Mouse (Mus musculus): ENCODE results near the gene Wdr61. TPM values are rescaled to one million over a fixed set of nuclear protein-coding genes. Genes with fewer than 3 reads are reported as not detected.

Gene Wdr61
- polyA plus RNA-seq (2012; rRNA removed) = 42.2 and 49.7 TPM in 2 replicates

DNA sequence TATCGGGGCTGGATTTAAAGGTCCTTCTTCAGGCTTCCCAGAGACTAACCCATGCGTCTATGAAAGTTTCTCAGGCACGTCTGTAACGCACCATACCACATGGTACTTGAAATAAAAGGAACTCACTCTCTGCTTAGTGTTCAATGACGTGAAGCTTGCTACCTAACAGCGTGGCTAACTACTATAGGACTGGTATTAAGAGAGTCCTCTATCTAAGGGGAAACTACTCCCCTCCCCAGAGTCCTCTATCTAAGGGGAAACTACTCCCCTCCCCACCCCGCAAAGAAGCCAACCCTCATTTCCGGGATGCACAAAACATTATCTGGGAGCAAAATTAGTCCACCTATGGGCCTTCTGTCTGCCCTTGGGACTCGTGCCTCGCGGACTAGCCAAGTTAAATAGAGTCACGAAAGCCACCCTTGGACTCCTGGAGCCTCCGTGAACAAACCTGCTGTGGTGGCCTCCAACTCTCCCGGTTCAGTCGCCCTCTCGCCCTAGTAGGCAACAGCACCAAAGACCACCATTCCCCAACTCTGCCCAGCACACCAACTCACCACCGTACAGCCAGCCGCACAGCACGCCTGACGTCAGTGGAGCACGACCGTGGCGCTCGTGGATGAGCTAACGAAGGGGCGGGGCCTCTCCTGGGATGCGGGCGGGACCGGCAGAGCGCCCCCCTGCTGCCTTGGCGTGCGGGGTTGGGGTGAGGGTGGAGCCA lies at the start of gene Wdr61:
Gene Wdr61 (minus strand): TSS at position 599 of the 718 bp plus-strand sequence.
- TF ChIP-seq CTCF (IDR thresholded peaks at IDR 0.05; ENCODE audit: borderline replicate concordance, control insufficient read depth, extremely low read depth, insufficient read depth, low read length, poor library complexity) = peak; percentile 73; the same call in 1 of the 2 replicates
- peak; percentile 46; the same call in 1 of the 2 replicates for TF ChIP-seq POLR2A (IDR thresholded peaks at IDR 0.05; ENCODE audit: control insufficient read depth, extremely low read depth, insufficient read depth, low read length, poor library complexity)
- peaks cover 3% of the 10 kb centered on the region for H3K4me1 ChIP-seq (replicated peaks; ENCODE audit: control insufficient read depth, insufficient read depth, low read length)
- no peaks in the 10 kb centered on the region for H3K27me3 ChIP-seq (ENCODE audit: control insufficient read depth, insufficient read depth, low read length)
- DNase-seq = peak; percentile 99
- H3K4me3 ChIP-seq (ENCODE audit: control insufficient read depth, insufficient read depth, low read length) = peak within 1 kb of the TSS; percentile 85
- no peaks in the 10 kb centered on the region for H3K36me3 ChIP-seq (ENCODE audit: control insufficient read depth, insufficient read depth, low read length)
- peak within 1 kb of the TSS; percentile 41; the same call in 1 of the 2 replicates for H3K27ac ChIP-seq (ENCODE audit: control insufficient read depth, insufficient read depth, low read length)
- whole genome bisulfite sequencing = 2% methylated on average over 32 of the region's 32 CpGs

DNA sequence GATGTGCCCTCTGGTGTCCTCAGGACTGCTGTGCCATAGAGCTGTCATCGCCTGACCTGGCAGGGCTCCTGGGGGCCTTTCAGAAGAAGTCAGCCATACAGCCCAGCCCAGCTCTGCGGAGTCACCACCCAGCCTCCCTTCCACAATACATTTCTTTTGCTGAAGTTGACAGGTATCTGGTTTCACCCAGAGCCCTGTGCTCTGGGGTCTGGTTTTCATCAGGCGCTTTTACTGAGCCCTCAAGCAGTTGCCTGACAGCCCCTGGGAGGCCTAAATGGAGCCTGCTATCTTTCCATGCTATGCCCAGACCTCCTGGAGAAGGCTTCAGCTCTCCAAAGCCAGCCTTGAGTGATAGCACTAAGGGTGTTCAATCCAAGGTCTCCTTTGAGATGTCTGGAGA lies 49.7 kb upstream of the Wdr61 start:
- DNase-seq = no peak
- Histone ChIP-seq H3K4me1 (replicated peaks; ENCODE audit: control insufficient read depth, insufficient read depth, low read length) (no peaks in the 10 kb centered on the region), H3K4me3 (ENCODE audit: control insufficient read depth, insufficient read depth, low read length) (no peak overlapping the region), H3K27ac (ENCODE audit: control insufficient read depth, insufficient read depth, low read length) (no peak overlapping the region), H3K27me3 (ENCODE audit: control insufficient read depth, insufficient read depth, low read length) (no peaks in the 10 kb centered on the region), H3K36me3 (ENCODE audit: control insufficient read depth, insufficient read depth, low read length) (no peaks in the 10 kb centered on the region)
- 80% methylated on average over 3 of the region's 3 CpGs for WGBS
- TF ChIP-seq POLR2A (IDR thresholded peaks at IDR 0.05; ENCODE audit: control insufficient read depth, extremely low read depth, insufficient read depth, low read length, poor library complexity) (no peak), CTCF (IDR thresholded peaks at IDR 0.05; ENCODE audit: borderline replicate concordance, control insufficient read depth, extremely low read depth, insufficient read depth, low read length, poor library complexity) (no peak)

DNA sequence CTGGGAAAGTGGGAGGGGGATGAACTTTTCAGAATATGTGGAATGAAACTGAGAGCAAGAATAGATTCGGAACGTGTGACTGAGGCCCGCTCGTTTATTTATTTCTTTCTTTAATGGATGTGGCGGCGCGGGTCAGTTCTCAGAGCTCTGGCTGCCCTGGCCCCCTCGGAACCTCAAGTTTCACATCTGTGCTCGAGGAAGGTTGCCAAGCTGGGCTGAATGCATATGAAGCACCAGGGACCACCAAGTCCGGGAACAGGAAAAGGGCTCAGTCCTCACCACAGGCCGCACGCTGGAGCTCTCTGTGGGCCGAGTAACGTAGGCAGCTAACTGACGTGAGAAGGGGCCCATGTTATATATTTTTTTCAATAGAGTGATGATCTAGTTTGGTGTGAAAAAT lies 48.2 kb upstream of the Wdr61 start:
- no peak for DNase-seq
- no peak for TF ChIP-seq CTCF (IDR thresholded peaks at IDR 0.05; ENCODE audit: borderline replicate concordance, control insufficient read depth, extremely low read depth, insufficient read depth, low read length, poor library complexity)
- WGBS = 89% methylated on average over 15 of the region's 15 CpGs

DNA sequence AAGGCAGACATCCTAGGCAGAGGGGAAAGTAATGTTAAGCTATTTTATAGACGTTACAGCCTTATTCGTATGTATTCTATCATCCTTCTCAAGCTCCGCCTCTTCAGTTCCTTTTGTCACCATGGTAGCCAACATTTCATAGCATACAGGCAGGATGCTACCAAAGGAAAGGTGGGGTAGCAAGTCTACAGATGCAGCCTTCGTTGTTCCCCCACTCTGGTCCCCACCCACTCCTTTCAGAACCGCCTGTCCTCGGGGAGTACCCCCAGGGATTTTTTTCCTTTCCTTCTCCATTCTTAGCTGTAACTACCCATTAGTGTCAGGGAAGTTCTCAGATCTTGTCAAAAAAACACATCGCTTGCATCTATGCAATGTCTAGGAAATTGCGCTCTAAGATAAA lies 45.0 kb upstream of the Wdr61 start:
- H3K4me1 ChIP-seq (replicated peaks; ENCODE audit: control insufficient read depth, insufficient read depth, low read length) = no peaks in the 10 kb centered on the region
- H3K27ac ChIP-seq (ENCODE audit: control insufficient read depth, insufficient read depth, low read length) = no peak overlapping the region
- 85% methylated on average over 8 of the region's 8 CpGs for WGBS
- H3K4me3 ChIP-seq (ENCODE audit: control insufficient read depth, insufficient read depth, low read length) = no peak overlapping the region
- H3K36me3 ChIP-seq (ENCODE audit: control insufficient read depth, insufficient read depth, low read length) = no peaks in the 10 kb centered on the region
- no peak for DNase-seq
- H3K27me3 ChIP-seq (ENCODE audit: control insufficient read depth, insufficient read depth, low read length) = no peaks in the 10 kb centered on the region
- no peak for TF ChIP-seq CTCF (IDR thresholded peaks at IDR 0.05; ENCODE audit: borderline replicate concordance, control insufficient read depth, extremely low read depth, insufficient read depth, low read length, poor library complexity)
- no peak for TF ChIP-seq POLR2A (IDR thresholded peaks at IDR 0.05; ENCODE audit: control insufficient read depth, extremely low read depth, insufficient read depth, low read length, poor library complexity)

More for the DNA sequence above, 48.2 kb upstream of the Wdr61 start:
- Histone ChIP-seq H3K27me3 (ENCODE audit: control insufficient read depth, insufficient read depth, low read length) (no peaks in the 10 kb centered on the region), H3K27ac (ENCODE audit: control insufficient read depth, insufficient read depth, low read length) (no peak overlapping the region), H3K4me3 (ENCODE audit: control insufficient read depth, insufficient read depth, low read length) (no peak overlapping the region), H3K4me1 (replicated peaks; ENCODE audit: control insufficient read depth, insufficient read depth, low read length) (no peaks in the 10 kb centered on the region), H3K36me3 (ENCODE audit: control insufficient read depth, insufficient read depth, low read length) (no peaks in the 10 kb centered on the region)

DNA sequence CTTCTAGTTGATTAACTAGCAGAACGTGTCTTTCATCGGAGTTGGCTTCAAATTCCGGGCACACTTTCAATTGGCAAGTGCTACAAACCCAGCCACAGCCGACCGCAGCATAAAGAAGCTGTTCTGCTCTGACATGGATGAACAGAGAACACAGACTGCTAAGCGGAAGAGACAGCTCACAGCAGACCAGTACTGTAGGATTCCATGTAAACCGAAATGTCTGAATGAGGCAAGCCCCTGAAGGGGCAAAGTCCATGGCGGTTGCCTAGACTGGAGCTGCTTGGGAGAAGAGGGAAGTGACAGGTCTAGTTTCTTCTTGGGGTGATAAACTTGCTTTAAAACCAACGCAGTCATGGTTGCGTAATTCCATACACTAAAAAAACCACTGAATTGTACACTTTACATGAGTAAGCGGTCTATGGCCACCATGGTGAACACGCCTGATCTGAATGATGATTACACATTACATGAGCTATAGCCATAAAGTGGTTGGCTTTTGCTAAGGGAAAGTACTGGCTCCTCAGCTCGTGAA lies 42.2 kb upstream of the Wdr61 start:
- Histone ChIP-seq H3K4me1 (replicated peaks; ENCODE audit: control insufficient read depth, insufficient read depth, low read length) (no peaks in the 10 kb centered on the region), H3K27ac (ENCODE audit: control insufficient read depth, insufficient read depth, low read length) (no peak overlapping the region), H3K27me3 (ENCODE audit: control insufficient read depth, insufficient read depth, low read length) (no peaks in the 10 kb centered on the region), H3K36me3 (ENCODE audit: control insufficient read depth, insufficient read depth, low read length) (no peaks in the 10 kb centered on the region), H3K4me3 (ENCODE audit: control insufficient read depth, insufficient read depth, low read length) (no peak overlapping the region)
- TF ChIP-seq POLR2A (IDR thresholded peaks at IDR 0.05; ENCODE audit: control insufficient read depth, extremely low read depth, insufficient read depth, low read length, poor library complexity) (no peak), CTCF (IDR thresholded peaks at IDR 0.05; ENCODE audit: borderline replicate concordance, control insufficient read depth, extremely low read depth, insufficient read depth, low read length, poor library complexity) (no peak)
- no peak for DNase-seq
- WGBS = 85% methylated on average over 13 of the region's 13 CpGs

DNA sequence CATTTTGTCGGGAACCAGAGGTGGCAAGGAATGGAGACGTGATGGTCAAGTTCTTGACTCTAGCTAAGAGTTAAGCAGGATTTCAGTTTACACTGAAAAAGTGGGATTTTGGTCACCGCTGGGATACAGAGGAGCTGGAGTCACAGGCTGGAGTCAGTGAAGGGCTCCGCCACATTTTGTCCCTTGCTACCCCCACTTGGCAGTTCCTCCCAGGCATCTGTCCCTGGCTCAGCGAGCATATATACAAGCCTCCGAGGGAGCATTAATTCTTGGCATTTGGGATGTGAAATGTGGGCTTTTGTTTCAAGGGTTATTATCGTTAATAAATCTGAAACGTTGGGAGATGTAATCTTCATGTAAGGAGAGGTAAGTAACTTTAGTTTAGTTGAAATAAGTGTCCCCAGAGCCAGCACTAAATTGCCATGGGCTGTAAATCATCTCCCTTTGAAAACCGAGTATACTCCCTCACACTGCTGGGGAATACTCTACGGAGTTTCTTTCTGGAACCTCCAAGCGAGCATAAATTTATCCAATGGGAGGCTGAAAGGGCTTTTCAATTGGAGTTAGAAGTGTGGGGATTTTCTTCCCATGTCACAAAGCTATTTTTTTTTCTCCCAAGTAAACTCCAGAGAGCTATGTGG lies 35.9 kb upstream of the Wdr61 start:
- no peak overlapping the region for H3K27ac ChIP-seq (ENCODE audit: control insufficient read depth, insufficient read depth, low read length)
- no peaks in the 10 kb centered on the region for H3K36me3 ChIP-seq (ENCODE audit: control insufficient read depth, insufficient read depth, low read length)
- WGBS = 72% methylated on average over 11 of the region's 11 CpGs
- TF ChIP-seq CTCF (IDR thresholded peaks at IDR 0.05; ENCODE audit: borderline replicate concordance, control insufficient read depth, extremely low read depth, insufficient read depth, low read length, poor library complexity) (no peak), POLR2A (IDR thresholded peaks at IDR 0.05; ENCODE audit: control insufficient read depth, extremely low read depth, insufficient read depth, low read length, poor library complexity) (no peak)
- no peak for DNase-seq
- peaks cover 7% of the 10 kb centered on the region; the same call in 1 of the 2 replicates for H3K27me3 ChIP-seq (ENCODE audit: control insufficient read depth, insufficient read depth, low read length)
- no peaks in the 10 kb centered on the region for H3K4me1 ChIP-seq (replicated peaks; ENCODE audit: control insufficient read depth, insufficient read depth, low read length)
- H3K4me3 ChIP-seq (ENCODE audit: control insufficient read depth, insufficient read depth, low read length) = no peak overlapping the region

Data from thymus, adult 2 months (tissue).